Mouse (Mus musculus) olfactory bulb, adult 2 months (tissue): ENCODE results near the gene Fntb. TPM values are rescaled to one million over a fixed set of nuclear protein-coding genes. Genes with fewer than 3 reads are reported as not detected.

ENCODE experiments used
- H3K27ac ChIP-seq: fragments of 200-500 bp; 2 replicates; pipeline ENCODE4 v1.5.1; 2012; ENCODE audit warnings: low read depth, low read length; ENCODE audit not compliant: insufficient read depth
- H3K4me1 ChIP-seq: fragments of 200-500 bp; 2 replicates; pipeline ENCODE4 v1.6.1; 2012; ENCODE audit warnings: low read length; ENCODE audit not compliant: control insufficient read depth, insufficient read depth
- H3K4me3 ChIP-seq: fragments of 200-500 bp; 2 replicates; pipeline ENCODE4 v1.5.1; 2012; ENCODE audit warnings: mild to moderate bottlenecking, low read depth, low read length, moderate library complexity; ENCODE audit not compliant: insufficient read depth
- CTCF ChIP-seq: fragments of 200-500 bp; IDR thresholded peaks from 2 replicates; pipeline ENCODE4 v1.5.1; 2012; ENCODE audit warnings: low read depth, mild to moderate bottlenecking, low read length, moderate library complexity; ENCODE audit not compliant: insufficient read depth
- POLR2A ChIP-seq: fragments of 200-500 bp; IDR thresholded peaks from 2 replicates; pipeline ENCODE4 v1.6.1; 2012; ENCODE audit warnings: mild to moderate bottlenecking, low read depth, low read length, moderate library complexity; ENCODE audit not compliant: insufficient read depth
- WGBS: fragments of 180-500 bp; shearing (Covaris S2); methylation state at CpG from one replicate; pipeline ENCODE4 v1.1.7; 2018; 5-methylcytosine and 5-hydroxymethylcytosine counted together
- polyA plus RNA-seq: library from polyadenylated mRNA; stranded (reverse); fragments of >200 nt; gene quantifications from 2 replicates; pipeline ENCODE4 v1.2.4, GENCODE M21; 2012; ENCODE audit warnings: low replicate concordance; ENCODE audit not compliant: missing spikeins, insufficient read depth, insufficient read length

The Fntb gene
- polyA plus RNA-seq, 1 experiment: not detected

DNA sequence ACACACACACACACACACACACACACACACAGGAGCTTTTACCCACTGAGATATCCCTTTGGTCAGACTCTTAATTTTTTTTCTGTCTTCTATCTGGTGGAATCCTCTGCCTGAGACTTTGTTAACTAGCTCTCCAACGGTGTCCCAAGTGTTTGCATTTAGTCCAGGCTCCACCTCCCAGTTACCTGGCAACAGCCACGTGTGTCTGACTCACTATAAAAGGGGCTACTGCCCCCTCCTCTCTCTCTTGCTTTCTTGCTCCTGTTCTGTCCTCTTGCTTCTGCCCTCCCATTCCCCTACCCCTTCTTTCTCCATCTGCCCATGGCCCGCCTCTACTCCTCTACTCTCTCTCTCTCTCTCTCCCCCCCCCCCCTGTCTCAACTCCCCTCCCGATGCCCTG lies 200.5 kb downstream of the Fntb start:
- TF ChIP-seq CTCF: no peak
- no peak for TF ChIP-seq POLR2A
- Histone ChIP-seq H3K27ac (no peak overlapping the region), H3K4me3 (no peak overlapping the region), H3K4me1 (0 out of 2 replicates have a peak, but pooled peaks cover 3% of the 10 kb centered on the region)
- 5% methylated on average over 3 of the region's 4 CpGs for WGBS

Other genes with a start within 250 kb of the Fntb start
- gene Plekhg3, start 234.7 kb upstream of the Fntb start, polyA plus RNA-seq: not detected in 2 replicates
- 29.1 TPM in 1 of 2 replicates, not detected in the other for gene Sptb, start 55.0 kb upstream of the Fntb start, polyA plus RNA-seq
- gene Churc1, start 51 bp upstream of the Fntb start, polyA plus RNA-seq: not detected in 2 replicates
- not detected in 2 replicates for gene Gpx2, start 30.0 kb downstream of the Fntb start, polyA plus RNA-seq
- gene Rab15, start 57.3 kb downstream of the Fntb start, polyA plus RNA-seq: not detected in 2 replicates
- not detected in 2 replicates for gene Max, start 196.6 kb downstream of the Fntb start, polyA plus RNA-seq